Mouse (Mus musculus) cortical plate, adult 2 months (tissue): Measurements from ENCODE around the gene St6galnac6.

ENCODE experiments used
- CTCF ChIP-seq: fragments of 200-500 bp; IDR thresholded peaks from 2 replicates; pipeline ENCODE4 v1.5.1; 2011; ENCODE audit warnings: mild to moderate bottlenecking, control low read depth, low read length; ENCODE audit not compliant: insufficient read depth; ENCODE audit errors: extremely low read depth
- POLR2A ChIP-seq: fragments of 200-500 bp; IDR thresholded peaks from 2 replicates; pipeline ENCODE4 v1.6.1; 2011; ENCODE audit warnings: mild to moderate bottlenecking, low read length, control low read depth; ENCODE audit not compliant: insufficient read depth; ENCODE audit errors: extremely low read depth

DNA sequence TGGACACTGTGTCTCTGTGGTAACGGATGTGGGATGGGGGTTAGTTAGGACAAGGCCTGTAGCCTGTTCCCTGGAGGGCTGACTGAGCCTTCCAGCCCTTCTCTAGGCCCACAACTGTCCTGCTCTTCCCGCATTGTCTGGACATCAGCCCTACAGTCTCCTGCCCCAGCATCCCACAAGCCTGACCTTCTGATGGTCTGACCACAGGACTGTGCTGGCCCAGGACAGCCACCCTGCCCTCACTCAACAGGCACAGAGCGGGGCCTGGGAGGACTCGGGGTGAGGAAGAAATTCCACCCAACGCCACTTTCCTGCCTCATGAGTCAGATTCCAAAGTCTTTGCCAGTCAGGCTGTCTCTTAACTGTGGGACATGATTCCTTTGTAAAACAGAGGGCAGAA lies 1.8 kb upstream of the St6galnac6 start:
- TF ChIP-seq POLR2A (no peak), CTCF (no peak)
